Mouse (Mus musculus) forebrain, embryonic 12.5 days (tissue): ENCODE measurements around the gene Olfr1158. TPM values are rescaled to one million over a fixed set of nuclear protein-coding genes. Genes with fewer than 3 reads are reported as not detected.
"Not testable (repeated sequence)": the region's sequence is repeated elsewhere in the genome, so short reads cannot be mapped to it uniquely, and the experiment has no call there.

Experiments
- ATAC-seq: fragments of 200-750 bp; cut with Nextera tagmentation; 2 replicates; pipeline ENCODE4 v1.8.0; 2017; ENCODE audit warnings: moderate TSS enrichment; ENCODE audit not compliant: low FRiP score
- H3K27ac ChIP-seq: fragments of 300-500 bp; sonication (generic); 2 replicates; pipeline ENCODE4 v1.5.1; 2016; ENCODE audit warnings: mild to moderate bottlenecking
- H3K27me3 ChIP-seq: fragments of 300-500 bp; sonication (generic); 2 replicates; pipeline ENCODE4 v1.6.1; 2016; ENCODE audit warnings: mild to moderate bottlenecking
- H3K36me3 ChIP-seq: fragments of 300-500 bp; sonication (generic); replicated peaks from 2 replicates; pipeline ENCODE4 v1.6.1; 2016; ENCODE audit warnings: mild to moderate bottlenecking
- H3K4me1 ChIP-seq: fragments of 300-500 bp; sonication (generic); 2 replicates; pipeline ENCODE4 v1.6.1; 2016
- H3K4me2 ChIP-seq: fragments of 300-500 bp; sonication (generic); 2 replicates; pipeline ENCODE4 v1.6.1; 2016; ENCODE audit warnings: mild to moderate bottlenecking, moderate library complexity
- H3K4me3 ChIP-seq: fragments of 300-500 bp; sonication (generic); replicated peaks from 2 replicates; pipeline ENCODE4 v1.5.1; 2016; ENCODE audit warnings: mild to moderate bottlenecking
- H3K9ac ChIP-seq: fragments of 300-500 bp; sonication (generic); 2 replicates; pipeline ENCODE4 v1.6.1; 2016; ENCODE audit warnings: mild to moderate bottlenecking
- H3K9me3 ChIP-seq: fragments of 300-500 bp; sonication (generic); 2 replicates; pipeline ENCODE4 v1.6.1; 2016
- WGBS: fragments of 180-500 bp; shearing (Covaris S2); methylation state at CpG from one replicate; pipeline ENCODE4 v1.1.7; 2016; 5-methylcytosine and 5-hydroxymethylcytosine counted together
- polyA plus RNA-seq: library from polyadenylated mRNA; unstranded; fragments of >200 nt; fragmentation: Nextera tagmentation; extraction: Ambion mirVana; gene quantifications from 2 replicates; pipeline ENCODE4 v1.2.1, GENCODE M21; 2016

Olfr1158 gene
- polyA plus RNA-seq, result not detected in 2 replicates

GRCm38 (mm10) chr2:87989813-87990212 lies at the start of gene Olfr1158:
Gene Olfr1158, plus strand, starts transcription at chr2:87990113.
- Histone ChIP-seq H3K36me3 (no peaks in the 10 kb centered on the region), H3K4me2 (no peak within 1 kb of the TSS), H3K9me3 (no peaks in the 10 kb centered on the region), H3K4me3 (no peak within 1 kb of the TSS), H3K9ac (no peak within 1 kb of the TSS), H3K27me3 (no peaks in the 10 kb centered on the region), H3K27ac (no peak within 1 kb of the TSS), H3K4me1 (no peaks in the 10 kb centered on the region)
- no peak for ATAC-seq

GRCm38 (mm10) chr2:87945037-87945436 lies 44.9 kb upstream of the Olfr1158 start, which contains the start of gene Olfr1155:
Gene Olfr1155, minus strand, starts transcription at chr2:87945137.
- Histone ChIP-seq H3K9me3 (no peaks in the 10 kb centered on the region), H3K27ac (no peak within 1 kb of the TSS), H3K36me3 (no peaks in the 10 kb centered on the region), H3K9ac (no peak within 1 kb of the TSS), H3K4me1 (no peaks in the 10 kb centered on the region), H3K27me3 (no peaks in the 10 kb centered on the region), H3K4me3 (no peak within 1 kb of the TSS), H3K4me2 (no peak within 1 kb of the TSS)
- WGBS, result 88% methylated on average over 1 of the region's 1 CpGs
- ATAC-seq, result no peak

- Histone ChIP-seq H3K4me2 (no peak within 1 kb of the TSS), H3K9ac (no peak within 1 kb of the TSS), H3K4me1 (no peaks in the 10 kb centered on the region), H3K27ac (no peak within 1 kb of the TSS), H3K27me3 (no peaks in the 10 kb centered on the region), H3K36me3 (no peaks in the 10 kb centered on the region), H3K9me3 (no peaks in the 10 kb centered on the region), H3K4me3 (no peak within 1 kb of the TSS)
- ATAC-seq, result no peak
These were observed 36.9 kb upstream of the Olfr1158 start, which contains the start of gene Olfr1156 for GRCm38 (mm10) chr2:87953000-87953399. Gene Olfr1156, minus strand, starts transcription at chr2:87953100.

- H3K4me3 ChIP-seq, result no peak within 1 kb of the TSS
- H3K27me3 ChIP-seq, result no peaks in the 10 kb centered on the region
- H3K4me1 ChIP-seq, result no peaks in the 10 kb centered on the region
- 92% methylated on average over 4 of the region's 4 CpGs for WGBS
- no peak within 1 kb of the TSS for H3K4me2 ChIP-seq
- ATAC-seq, result no peak
- no peaks in the 10 kb centered on the region for H3K9me3 ChIP-seq
- no peak within 1 kb of the TSS for H3K27ac ChIP-seq
- H3K36me3 ChIP-seq, result no peaks in the 10 kb centered on the region
- H3K9ac ChIP-seq, result no peak within 1 kb of the TSS
These were observed 21.7 kb upstream of the Olfr1158 start, which contains the start of gene Olfr1157 for GRCm38 (mm10) chr2:87968199-87968598. Gene Olfr1157, minus strand, starts transcription at chr2:87968299.

GRCm38 (mm10) chr2:87974563-87974962 lies 15.3 kb upstream of the Olfr1158 start, which contains the start of gene Olfr74:
Gene Olfr74, minus strand, starts transcription at chr2:87974663.
- H3K27ac ChIP-seq, result no peak within 1 kb of the TSS
- no peak within 1 kb of the TSS for H3K4me2 ChIP-seq
- H3K9ac ChIP-seq, result no peak within 1 kb of the TSS
- H3K27me3 ChIP-seq, result no peaks in the 10 kb centered on the region
- no peaks in the 10 kb centered on the region for H3K4me1 ChIP-seq
- H3K9me3 ChIP-seq, result no peaks in the 10 kb centered on the region
- H3K4me3 ChIP-seq, result no peak within 1 kb of the TSS
- ATAC-seq, result no peak
- WGBS, result 80% methylated on average over 3 of the region's 3 CpGs
- H3K36me3 ChIP-seq, result no peaks in the 10 kb centered on the region

DNA sequence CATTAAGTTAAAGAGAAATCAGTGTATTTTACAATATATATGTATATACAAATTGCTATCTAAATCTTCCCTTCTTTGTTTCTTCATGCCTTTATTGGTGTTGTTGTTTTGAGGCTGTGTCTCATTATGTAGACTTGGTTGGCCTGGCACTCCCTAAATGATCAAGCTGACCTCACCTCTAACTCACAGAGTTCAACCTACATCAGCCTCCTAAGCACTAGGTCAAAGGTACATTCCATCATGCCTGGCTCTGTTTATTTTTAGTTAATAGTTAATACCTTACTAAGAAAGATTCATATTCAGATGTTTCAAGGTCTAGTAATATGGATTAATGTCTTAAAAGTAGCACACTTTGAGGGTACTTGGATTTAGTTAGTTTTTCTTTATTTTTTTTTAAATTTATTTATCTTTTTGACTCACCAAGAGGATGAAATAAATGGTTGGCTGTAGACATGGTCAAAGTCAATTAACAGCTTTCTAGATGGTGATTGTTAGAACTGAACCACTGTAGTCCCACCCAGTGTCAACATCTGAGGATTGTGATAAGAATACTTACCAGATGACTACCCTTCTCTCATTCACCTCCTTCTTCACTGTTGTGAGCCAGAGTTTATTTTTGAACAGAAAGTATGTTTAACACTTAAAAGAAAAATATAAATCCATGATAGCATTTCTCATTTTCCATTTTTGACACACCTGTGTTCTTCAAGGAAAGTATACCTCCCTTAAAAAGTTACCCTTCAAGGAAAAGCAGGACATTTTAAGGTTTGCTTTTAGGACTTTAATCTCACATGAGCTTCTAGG lies 17.8 kb downstream of the Olfr1158 start, which contains the start of gene Olfr1160:
Gene Olfr1160 (minus strand): TSS at position 754 of the 804 bp plus-strand sequence.
- H3K9ac ChIP-seq, result no peak within 1 kb of the TSS
- H3K4me2 ChIP-seq, result no peak within 1 kb of the TSS
- no peaks in the 10 kb centered on the region for H3K36me3 ChIP-seq
- no peak within 1 kb of the TSS for H3K4me3 ChIP-seq
- H3K4me1 ChIP-seq, result no peaks in the 10 kb centered on the region
- no peak for ATAC-seq
- H3K27me3 ChIP-seq, result no peaks in the 10 kb centered on the region
- no peak within 1 kb of the TSS for H3K27ac ChIP-seq
- H3K9me3 ChIP-seq, result no peaks in the 10 kb centered on the region

DNA sequence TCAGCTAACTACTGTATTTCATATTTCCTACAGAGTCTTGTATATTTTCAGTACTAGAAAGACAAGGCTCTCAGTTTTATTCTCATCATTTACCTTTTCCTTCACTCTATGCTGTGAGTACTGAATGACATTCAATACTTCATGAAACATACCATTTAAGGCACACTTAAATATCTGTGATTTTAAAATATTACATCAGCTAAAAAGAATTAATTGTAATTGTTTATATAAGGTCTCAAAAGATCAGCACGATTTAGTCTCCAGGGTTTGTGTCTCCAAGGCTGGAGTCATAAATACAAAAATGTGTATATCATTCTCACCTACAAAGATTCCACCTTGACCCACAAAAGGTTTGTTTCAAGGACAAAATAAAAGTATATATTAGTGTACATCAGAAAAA lies 32.6 kb downstream of the Olfr1158 start, which contains the start of gene Olfr1161:
Gene Olfr1161 (plus strand): TSS at position 301 of the 400 bp plus-strand sequence.
- not testable (repeated sequence) for ATAC-seq, H3K27ac ChIP-seq, H3K4me3 ChIP-seq, H3K4me1 ChIP-seq, H3K36me3 ChIP-seq, H3K9me3 ChIP-seq, H3K27me3 ChIP-seq, H3K4me2 ChIP-seq, H3K9ac ChIP-seq
- 89% methylated on average over 1 of the region's 1 CpGs for WGBS

DNA sequence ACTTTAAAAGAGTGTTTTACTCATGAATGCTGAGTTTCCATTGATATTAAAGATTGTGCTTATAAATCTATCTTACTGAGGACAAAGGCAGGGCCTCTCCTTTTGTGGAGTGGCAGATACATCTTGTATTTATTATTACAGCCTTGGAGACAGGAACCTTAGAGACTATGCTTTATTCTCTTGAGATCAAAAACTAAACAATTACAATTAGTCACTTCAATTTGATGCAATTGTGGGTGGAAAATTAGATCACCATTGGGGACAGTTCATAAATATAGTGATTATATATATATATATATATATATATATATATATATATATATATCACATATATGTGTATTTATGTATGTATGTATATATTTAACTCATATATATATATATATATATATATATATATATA lies 47.7 kb downstream of the Olfr1158 start, which contains the start of gene Olfr73:
Gene Olfr73 (minus strand): TSS at position 101 of the 400 bp plus-strand sequence.
- no peaks in the 10 kb centered on the region for H3K36me3 ChIP-seq
- no peaks in the 10 kb centered on the region for H3K27me3 ChIP-seq
- H3K4me1 ChIP-seq, result no peaks in the 10 kb centered on the region
- ATAC-seq, result no peak
- H3K4me3 ChIP-seq, result no peak within 1 kb of the TSS
- no peaks in the 10 kb centered on the region for H3K9me3 ChIP-seq
- H3K9ac ChIP-seq, result no peak within 1 kb of the TSS
- no peak within 1 kb of the TSS for H3K27ac ChIP-seq
- no peak within 1 kb of the TSS for H3K4me2 ChIP-seq

Other genes starting within 250 kb of the Olfr1158 start
- not detected in 2 replicates for gene Olfr1140, start 246.4 kb upstream of the Olfr1158 start, polyA plus RNA-seq
- not detected in 2 replicates for gene Olfr1141, start 236.1 kb upstream of the Olfr1158 start, polyA plus RNA-seq
- not detected in 2 replicates for gene Olfr152, start 210.6 kb upstream of the Olfr1158 start, polyA plus RNA-seq
- gene Olfr1143, start 189.5 kb upstream of the Olfr1158 start, polyA plus RNA-seq, result not detected in 2 replicates
- gene Olfr1145, start 180.3 kb upstream of the Olfr1158 start, polyA plus RNA-seq, result not detected in 2 replicates
- gene Olfr1148, start 159.6 kb upstream of the Olfr1158 start, polyA plus RNA-seq, result not detected in 2 replicates
- gene Olfr1150-ps1, start 146.1 kb upstream of the Olfr1158 start, polyA plus RNA-seq, result not detected in 2 replicates
- gene Olfr1151, start 134.3 kb upstream of the Olfr1158 start, polyA plus RNA-seq, result not detected in 2 replicates
- gene Olfr1152, start 123.6 kb upstream of the Olfr1158 start, polyA plus RNA-seq, result not detected in 2 replicates
- gene Olfr1153, start 95.2 kb upstream of the Olfr1158 start, polyA plus RNA-seq, result not detected in 2 replicates
- gene Olfr1154, start 84.9 kb upstream of the Olfr1158 start, polyA plus RNA-seq, result not detected in 2 replicates
- not detected in 2 replicates for gene Olfr1155, start 45.0 kb upstream of the Olfr1158 start, polyA plus RNA-seq
- not detected in 2 replicates for gene Olfr1156, start 37.0 kb upstream of the Olfr1158 start, polyA plus RNA-seq
- not detected in 2 replicates for gene Olfr1157, start 21.8 kb upstream of the Olfr1158 start, polyA plus RNA-seq
- gene Olfr74, start 15.4 kb upstream of the Olfr1158 start, polyA plus RNA-seq, result not detected in 2 replicates
- not detected in 2 replicates for gene Olfr1160, start 18.2 kb downstream of the Olfr1158 start, polyA plus RNA-seq
- gene Olfr1161, start 32.7 kb downstream of the Olfr1158 start, polyA plus RNA-seq, result not detected in 2 replicates
- not detected in 2 replicates for gene Olfr73, start 47.6 kb downstream of the Olfr1158 start, polyA plus RNA-seq
- gene Olfr1162, start 61.0 kb downstream of the Olfr1158 start, polyA plus RNA-seq, result not detected in 2 replicates
- gene Olfr1163, start 81.7 kb downstream of the Olfr1158 start, polyA plus RNA-seq, result not detected in 2 replicates
- not detected in 2 replicates for gene Olfr1164, start 103.9 kb downstream of the Olfr1158 start, polyA plus RNA-seq
- gene Olfr1166, start 138.2 kb downstream of the Olfr1158 start, polyA plus RNA-seq, result not detected in 2 replicates
- gene Olfr1167, start 165.1 kb downstream of the Olfr1158 start, polyA plus RNA-seq, result not detected in 2 replicates
- not detected in 2 replicates for gene Olfr1168, start 191.8 kb downstream of the Olfr1158 start, polyA plus RNA-seq
- not detected in 2 replicates for gene Olfr1170, start 238.2 kb downstream of the Olfr1158 start, polyA plus RNA-seq